8 mouse cellular contexts compared by ENCODE assay signal in the genomic region with DNA sequence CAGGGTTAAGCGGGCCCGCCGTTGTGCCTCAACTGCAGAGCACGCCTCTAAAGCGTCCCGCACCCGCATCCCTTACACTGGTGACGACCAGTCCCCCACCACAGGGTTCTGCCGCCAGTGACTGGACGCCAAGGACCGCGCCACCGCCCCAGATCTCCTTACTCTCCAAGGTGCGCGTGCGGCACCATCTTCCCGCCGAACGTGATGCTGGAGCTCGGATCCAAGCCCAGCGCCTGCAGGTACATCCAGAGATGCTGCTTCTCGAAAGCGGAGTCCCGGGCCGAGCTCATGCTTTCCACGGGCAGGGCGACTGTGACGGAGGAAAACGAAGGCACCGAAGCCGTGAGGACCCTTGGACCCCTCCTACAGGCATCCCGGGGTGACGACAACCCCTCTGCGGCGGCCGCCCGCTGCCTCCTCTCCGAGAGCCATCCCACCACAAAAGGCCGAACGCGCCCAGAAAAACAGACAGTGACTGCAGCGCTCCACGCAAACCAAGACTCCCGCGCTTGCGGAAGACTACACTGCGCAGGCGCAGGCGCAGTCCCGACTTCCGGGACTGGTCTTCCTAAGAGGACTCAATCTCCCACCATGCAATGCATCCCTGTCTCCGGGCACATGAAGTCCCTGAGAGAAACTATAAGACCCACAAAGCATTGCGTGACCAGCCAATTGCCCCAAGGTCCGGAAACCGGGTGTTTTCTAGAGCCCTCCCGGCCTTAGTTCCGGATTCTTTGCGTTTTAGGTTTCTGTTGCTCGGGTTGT. TPM values are rescaled to one million over a fixed set of nuclear protein-coding genes. Genes with fewer than 3 reads are reported as not detected.
DNase-seq lines count a peak whose midpoint lies in the region; ATAC-seq and TF ChIP-seq lines count a peak whose summit lies in the region.

TSS of gene Haus6 (minus strand) at position 532 of the 765 bp plus-strand sequence.

- H3K4me3 ChIP-seq in forebrain, embryonic 10.5 days: peak within 1 kb of the TSS; percentile 95
- peak within 1 kb of the TSS; percentile 75 for H3K4me3 ChIP-seq in heart, embryonic 15.5 days
- peak within 1 kb of the TSS; percentile 85 to 93 for H3K4me3 ChIP-seq in liver, embryonic 14.5 days (ENCODE audit: insufficient read depth in 1 of 2, low read depth in 2 of 2, low read length in 2 of 2)
- peak within 1 kb of the TSS; percentile 89 for H3K4me3 ChIP-seq in neural tube, embryonic 11.5 days (ENCODE audit: low read depth, low read length)
- peak within 1 kb of the TSS; percentile 86 for H3K4me3 ChIP-seq in stomach, postnatal 0 days (ENCODE audit: low read depth, low read length)

- peak within 1 kb of the TSS; percentile 93 for H3K27ac ChIP-seq in forebrain, embryonic 10.5 days
- peak within 1 kb of the TSS; percentile 56 for H3K27ac ChIP-seq in heart, embryonic 15.5 days
- peak within 1 kb of the TSS; percentile 67 for H3K27ac ChIP-seq in liver, embryonic 14.5 days
- peak within 1 kb of the TSS; percentile 67 for H3K27ac ChIP-seq in neural tube, embryonic 11.5 days (ENCODE audit: low read depth, low read length)
- H3K27ac ChIP-seq in stomach, postnatal 0 days (replicated peaks): peak within 1 kb of the TSS; percentile 75

- no peaks in the 10 kb centered on the region for H3K27me3 ChIP-seq in forebrain, embryonic 10.5 days (ENCODE audit: poor library complexity, severe bottlenecking)
- H3K27me3 ChIP-seq in heart, embryonic 15.5 days: no peaks in the 10 kb centered on the region
- no peaks in the 10 kb centered on the region for H3K27me3 ChIP-seq in liver, embryonic 14.5 days (ENCODE audit: control insufficient read depth, insufficient read depth, low read length)
- no peaks in the 10 kb centered on the region for H3K27me3 ChIP-seq in neural tube, embryonic 11.5 days (ENCODE audit: control insufficient read depth, insufficient read depth, low read length)
- no peaks in the 10 kb centered on the region for H3K27me3 ChIP-seq in stomach, postnatal 0 days (ENCODE audit: control insufficient read depth, insufficient read depth, low read length)

- peak; percentile 85 to 89 for DNase-seq in CD8-positive naive resting alpha-beta T cell, adult 2 months (ENCODE audit: low read depth in 2 of 2, low spot score in 2 of 2)
- DNase-seq in c-Kit-positive CD71-negative TER-119-negative erythroid progenitor cells, embryonic 14.5 days (ENCODE audit: low read depth): peak; percentile 90
- DNase-seq in forebrain, embryonic 10.5 days (ENCODE audit: extremely low spot score, low spot score): peak; percentile 89
- DNase-seq in kidney, postnatal 25 days: peak; percentile 91 to 97
- DNase-seq in liver, embryonic 14.5 days (ENCODE audit: low read depth in 3 of 3, low spot score in 3 of 3): peak; percentile 97 to 98 (median 98)
- peak; percentile 93 for DNase-seq in neural tube, embryonic 11.5 days (ENCODE audit: low spot score)
- peak; percentile 90 for DNase-seq in stomach, postnatal 0 days (ENCODE audit: low spot score)

- peak within 1 kb of the TSS; percentile 87 for H3K4me2 ChIP-seq in heart, embryonic 15.5 days
- peak within 1 kb of the TSS; percentile 64 for H3K4me2 ChIP-seq in liver, embryonic 14.5 days (ENCODE audit: low read depth)
- H3K4me2 ChIP-seq in neural tube, embryonic 11.5 days (ENCODE audit: low read depth): peak within 1 kb of the TSS; percentile 81
- H3K4me2 ChIP-seq in stomach, postnatal 0 days (replicated peaks; ENCODE audit: low read depth): peak within 1 kb of the TSS; percentile 98

- H3K9me3 ChIP-seq in forebrain, embryonic 10.5 days: no peaks in the 10 kb centered on the region
- no peaks in the 10 kb centered on the region for H3K9me3 ChIP-seq in heart, embryonic 15.5 days (replicated peaks)
- H3K9me3 ChIP-seq in liver, embryonic 14.5 days (ENCODE audit: control insufficient read depth, low read length): no peaks in the 10 kb centered on the region
- H3K9me3 ChIP-seq in neural tube, embryonic 11.5 days (ENCODE audit: control insufficient read depth, low read length): no peaks in the 10 kb centered on the region
- no peaks in the 10 kb centered on the region for H3K9me3 ChIP-seq in stomach, postnatal 0 days (ENCODE audit: control insufficient read depth, low read length)

- H3K4me1 ChIP-seq in forebrain, embryonic 10.5 days: peaks cover 13% of the 10 kb centered on the region
- H3K4me1 ChIP-seq in heart, embryonic 15.5 days (replicated peaks): peaks cover 13% of the 10 kb centered on the region
- H3K4me1 ChIP-seq in liver, embryonic 14.5 days (replicated peaks; ENCODE audit: control insufficient read depth in 2 of 2, insufficient read depth in 2 of 2, low read length in 1 of 2): peaks cover 0 to 16% of the 10 kb centered on the region in 2 experiments; a peak in 2 of 4 replicates
- H3K4me1 ChIP-seq in neural tube, embryonic 11.5 days (ENCODE audit: control insufficient read depth, insufficient read depth, low read length): no peaks in the 10 kb centered on the region
- no peaks in the 10 kb centered on the region for H3K4me1 ChIP-seq in stomach, postnatal 0 days (replicated peaks; ENCODE audit: control insufficient read depth, insufficient read depth)

- H3K36me3 ChIP-seq in forebrain, embryonic 10.5 days (replicated peaks): peaks cover 34% of the 10 kb centered on the region
- peaks cover under 1% of the 10 kb centered on the region; the same call in 1 of the 2 replicates for H3K36me3 ChIP-seq in heart, embryonic 15.5 days
- H3K36me3 ChIP-seq in liver, embryonic 14.5 days (replicated peaks; ENCODE audit: control insufficient read depth, insufficient read depth, low read depth): peaks cover 8% of the 10 kb centered on the region
- H3K36me3 ChIP-seq in neural tube, embryonic 11.5 days (ENCODE audit: control insufficient read depth, insufficient read depth, low read length): no peaks in the 10 kb centered on the region
- no peaks in the 10 kb centered on the region for H3K36me3 ChIP-seq in stomach, postnatal 0 days (ENCODE audit: control insufficient read depth, insufficient read depth, low read length)

- peak within 1 kb of the TSS; percentile 80 for H3K9ac ChIP-seq in heart, embryonic 15.5 days
- peak within 1 kb of the TSS; percentile 91 for H3K9ac ChIP-seq in liver, embryonic 14.5 days (replicated peaks)
- peak within 1 kb of the TSS; percentile 86 for H3K9ac ChIP-seq in neural tube, embryonic 11.5 days (ENCODE audit: low read length)
- H3K9ac ChIP-seq in stomach, postnatal 0 days (ENCODE audit: low read length): peak within 1 kb of the TSS; percentile 84

- TF ChIP-seq EP300 in liver, embryonic 14.5 days (IDR thresholded peaks at IDR 0.05; ENCODE audit: low read depth): no peak
- no peak for TF ChIP-seq EP300 in stomach, postnatal 0 days (optimal IDR thresholded peaks at IDR 0.05)

- ATAC-seq in heart, embryonic 15.5 days (replicated peaks; ENCODE audit: insufficient number of reproducible peaks, insufficient read depth, low FRiP score, low read depth): peak; percentile 100
- ATAC-seq in liver, embryonic 14.5 days (ENCODE audit: insufficient read depth): peak; percentile 100
- ATAC-seq in neural tube, embryonic 11.5 days (ENCODE audit: insufficient read depth, low FRiP score, low TSS enrichment): peak; percentile 99
- peak; percentile 99 for ATAC-seq in stomach, postnatal 0 days (ENCODE audit: low FRiP score, low TSS enrichment)

- under 1% methylated on average over 59 of the region's 59 CpGs for WGBS in forebrain, embryonic 10.5 days
- under 1% methylated on average over 59 of the region's 59 CpGs for WGBS in heart, embryonic 15.5 days
- under 1% methylated on average over 59 of the region's 59 CpGs for WGBS in liver, embryonic 14.5 days (ENCODE audit: insufficient replicate concordance)
- WGBS in neural tube, embryonic 11.5 days: under 1% methylated on average over 59 of the region's 59 CpGs
- under 1% methylated on average over 59 of the region's 59 CpGs for WGBS in stomach, postnatal 0 days

- TF ChIP-seq CTCF in liver, embryonic 14.5 days (IDR thresholded peaks at IDR 0.05; ENCODE audit: low read depth): no peak
- no peak; the same call in 1 of the 2 replicates for TF ChIP-seq CTCF in stomach, postnatal 0 days (IDR thresholded peaks at IDR 0.05; ENCODE audit: low read depth)

RNA-seq across cellular contexts. Expression of gene Haus6, which starts in this region (rescaled TPM):
- polyA plus RNA-seq in forebrain, embryonic 10.5 days (2016; fragmentation: Nextera tagmentation; extraction: Ambion mirVana): 33.4 and 35.6 TPM in 2 replicates
- 7.6 and 9.2 TPM in 2 replicates for polyA plus RNA-seq in heart, embryonic 15.5 days (2015; fragmentation: Nextera tagmentation; extraction: Ambion mirVana)
- polyA plus RNA-seq in liver, embryonic 14.5 days (2012; rRNA removed): 3.8 and 5.7 TPM in 2 replicates
- 12.7 and 14.2 TPM in 2 replicates for polyA plus RNA-seq in liver, embryonic 14.5 days (2014; fragmentation: Nextera tagmentation; extraction: Ambion mirVana)
- 28.9 and 29.2 TPM in 2 replicates for polyA plus RNA-seq in neural tube, embryonic 11.5 days (2014; fragmentation: Nextera tagmentation; extraction: Ambion mirVana)
- polyA plus RNA-seq in stomach, postnatal 0 days (2015; fragmentation: Nextera tagmentation; extraction: Ambion mirVana): 3.4 and 4.4 TPM in 2 replicates

Comparison
In these comparisons a context has a peak if more than half of its experiments do, and no peak if none do; other contexts are left out.
1. Peak in every context shown above with its lines: DNase-seq, ATAC-seq, H3K4me3 ChIP-seq and H3K27ac ChIP-seq.